Mouse (Mus musculus) heart, adult 2 months (tissue): ENCODE measurements at regions not wholly inside any gene's neighbourhood (a gene's known extent, or its start where the extent isn't known, plus 50 kb on each side); places are given as distances from the start of the nearest gene placed in this dataset.

Experiments
- DNase-seq, 2 experiments: peaks; one replicate each; pipeline ENCODE4 v3.0.0; 2021
- H3K27ac ChIP-seq: fragments of 200-600 bp; 2 replicates; pipeline ENCODE4 v1.8.1; 2022
- H3K27me3 ChIP-seq: fragments of 200-500 bp; 2 replicates; pipeline ENCODE4 v1.6.1; 2012; ENCODE audit warnings: mild to moderate bottlenecking, low read length, inconsistent platforms, mixed read lengths; ENCODE audit not compliant: control insufficient read depth, insufficient read depth
- H3K36me3 ChIP-seq: fragments of 200-500 bp; 2 replicates; pipeline ENCODE4 v1.6.1; 2012; ENCODE audit warnings: low read length, inconsistent platforms; ENCODE audit not compliant: control insufficient read depth, insufficient read depth
- H3K4me1 ChIP-seq: fragments of 200-500 bp; 2 replicates; pipeline ENCODE4 v1.6.1; 2011; ENCODE audit warnings: low read length; ENCODE audit not compliant: control insufficient read depth, insufficient read depth
- H3K4me3 ChIP-seq: fragments of 200-600 bp; 2 replicates; pipeline ENCODE4 v1.8.1; 2022
- H3K79me2 ChIP-seq: fragments of 200-500 bp; replicated peaks from 2 replicates; pipeline ENCODE4 v1.6.1; 2012; ENCODE audit warnings: mild to moderate bottlenecking, inconsistent platforms, low read length, moderate library complexity, mixed read lengths; ENCODE audit not compliant: control insufficient read depth, insufficient read depth
- H3K9ac ChIP-seq: fragments of 200-500 bp; 2 replicates; pipeline ENCODE4 v1.6.1; 2012; ENCODE audit warnings: low read depth, mild to moderate bottlenecking, control low read depth, inconsistent platforms, low read length, mixed read lengths
- CTCF ChIP-seq: fragments of 200-600 bp; IDR thresholded peaks from 2 replicates; pipeline ENCODE4 v1.8.1; 2022; ENCODE audit warnings: antibody characterized with exemption, mild to moderate bottlenecking, moderate library complexity
- EP300 ChIP-seq: fragments of 200-500 bp; IDR thresholded peaks from 2 replicates; pipeline ENCODE4 v1.6.1; 2011; ENCODE audit warnings: low read depth, low read length, control low read depth; ENCODE audit not compliant: insufficient read depth
- POLR2A ChIP-seq: fragments of 200-500 bp; IDR thresholded peaks from 2 replicates; pipeline ENCODE4 v1.6.1; 2011; ENCODE audit warnings: mild to moderate bottlenecking, low read depth, low read length, control low read depth; ENCODE audit not compliant: insufficient read depth
- WGBS: fragments of 180-500 bp; shearing (Covaris S2); methylation state at CpG from one replicate; pipeline ENCODE4 v1.1.7; 2018; 5-methylcytosine and 5-hydroxymethylcytosine counted together
- intact Hi-C: fragments of 180-260 bp; cut with DNase I; formaldehyde crosslinking; loops from one replicate; pipeline ENCODE4 v1.15.1; 2025

DNA sequence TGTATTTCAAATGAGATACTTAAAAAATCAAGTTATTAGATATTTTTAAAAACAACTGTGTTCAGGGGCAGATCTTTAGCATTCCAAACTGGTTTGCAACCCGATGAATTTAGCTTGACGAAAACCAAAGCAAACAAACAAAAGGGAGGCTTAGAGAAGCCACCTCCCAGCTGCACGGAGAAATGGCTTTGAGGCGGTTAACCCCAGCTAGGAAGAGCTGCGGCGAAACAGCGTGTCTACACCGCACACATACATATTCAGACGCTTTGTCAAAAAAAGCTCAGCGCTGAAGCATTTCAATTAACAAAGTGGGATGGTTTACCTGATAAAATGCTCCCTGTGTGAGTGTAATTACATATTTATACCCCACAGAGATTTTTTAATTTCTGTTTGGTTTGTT lies 123.0 kb upstream of the Ap5m1 start:
- H3K27ac ChIP-seq = no peak overlapping the region
- H3K4me3 ChIP-seq = no peak overlapping the region
- H3K27me3 ChIP-seq = no peaks in the 10 kb centered on the region
- H3K4me1 ChIP-seq = no peaks in the 10 kb centered on the region
- H3K79me2 ChIP-seq = no peaks in the 10 kb centered on the region
- H3K36me3 ChIP-seq = no peaks in the 10 kb centered on the region
- intact Hi-C loops = no loop called here
- H3K9ac ChIP-seq = no peak overlapping the region
- no peak for DNase-seq
- TF ChIP-seq POLR2A = no peak
- TF ChIP-seq EP300 = no peak
- TF ChIP-seq CTCF = no peak
- WGBS = 73% methylated on average over 10 of the region's 10 CpGs

DNA sequence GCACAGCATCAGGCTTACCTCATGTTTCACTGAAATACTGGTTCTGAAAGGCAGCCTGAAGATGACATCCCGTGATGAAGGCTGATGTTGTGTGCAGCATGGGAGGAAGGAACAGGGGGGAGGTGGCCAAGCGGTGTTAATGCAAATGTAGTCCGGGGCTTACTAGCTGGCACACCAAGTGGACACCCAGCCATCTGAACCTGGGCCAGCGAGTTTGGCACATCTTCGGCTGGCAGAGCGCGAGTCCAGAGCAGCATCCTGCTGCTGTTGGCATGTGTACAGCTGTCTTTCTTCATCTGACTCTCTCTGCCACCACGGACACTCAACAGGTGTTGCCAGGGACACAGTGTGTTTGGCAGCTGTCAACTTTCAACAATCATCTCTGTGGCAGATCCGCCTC lies 135.0 kb upstream of the Ap5m1 start:
- Histone ChIP-seq H3K36me3 (no peaks in the 10 kb centered on the region), H3K4me3 (no peak overlapping the region), H3K27me3 (no peaks in the 10 kb centered on the region), H3K27ac (no peak overlapping the region), H3K9ac (no peak overlapping the region), H3K4me1 (no peaks in the 10 kb centered on the region), H3K79me2 (no peaks in the 10 kb centered on the region)
- no peak for TF ChIP-seq EP300
- no peak for TF ChIP-seq CTCF
- no peak for TF ChIP-seq POLR2A
- 65% methylated on average over 9 of the region's 9 CpGs for WGBS
- intact Hi-C loops = no loop called here
- DNase-seq = no peak

DNA sequence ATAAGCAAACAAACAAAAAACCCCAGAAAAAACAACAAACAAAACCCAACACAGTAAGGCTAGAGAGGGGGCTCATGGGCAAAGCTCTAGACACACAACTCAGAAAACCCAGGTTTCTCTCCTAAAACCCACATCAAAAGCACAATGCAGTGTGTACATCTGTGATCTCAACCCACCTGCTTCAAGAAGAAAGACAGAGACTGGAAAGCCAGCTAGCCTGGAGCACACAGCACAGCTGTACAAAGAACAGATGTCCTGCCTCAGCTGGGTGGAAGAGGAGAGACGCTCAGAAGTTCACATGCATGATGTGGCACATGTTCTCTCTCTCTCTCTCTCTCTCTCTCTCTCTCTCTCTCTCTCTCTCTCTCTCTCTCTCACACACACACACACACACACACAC lies 140.0 kb upstream of the Ap5m1 start:
- TF ChIP-seq EP300 (no peak), CTCF (no peak), POLR2A (no peak)
- no peaks in the 10 kb centered on the region for H3K27me3 ChIP-seq
- no peaks in the 10 kb centered on the region for H3K36me3 ChIP-seq
- 60% methylated on average over 1 of the region's 1 CpGs for WGBS
- no peak overlapping the region for H3K4me3 ChIP-seq
- intact Hi-C loops = no loop called here
- no peaks in the 10 kb centered on the region for H3K79me2 ChIP-seq
- no peaks in the 10 kb centered on the region for H3K4me1 ChIP-seq
- DNase-seq = no peak
- no peak overlapping the region for H3K27ac ChIP-seq
- H3K9ac ChIP-seq = no peak overlapping the region

DNA sequence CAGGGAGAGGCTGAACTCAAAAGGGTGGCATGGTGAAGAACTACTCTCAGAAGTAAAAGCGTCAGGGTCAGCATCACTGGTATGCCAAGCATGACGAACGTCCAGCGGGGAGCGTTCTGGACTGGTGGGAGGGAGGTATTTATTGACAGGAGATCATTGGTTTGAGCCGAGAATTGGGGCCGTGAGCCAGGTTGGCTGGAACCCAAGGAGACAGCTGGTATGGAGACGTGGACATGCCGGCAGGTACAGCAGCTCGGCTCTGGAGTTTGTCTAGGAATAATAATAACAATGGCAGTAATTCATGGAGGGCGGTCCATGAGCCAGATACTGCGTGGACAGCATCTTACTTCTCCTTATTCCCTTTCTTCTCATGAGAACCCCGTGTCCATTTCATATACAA lies 156.5 kb upstream of the Ap5m1 start:
- Histone ChIP-seq H3K4me1 (no peaks in the 10 kb centered on the region), H3K79me2 (no peaks in the 10 kb centered on the region), H3K36me3 (no peaks in the 10 kb centered on the region), H3K4me3 (no peak overlapping the region), H3K9ac (no peak overlapping the region), H3K27ac (no peak overlapping the region), H3K27me3 (no peaks in the 10 kb centered on the region)
- intact Hi-C loops = no loop called here
- DNase-seq = no peak
- TF ChIP-seq EP300 = no peak
- TF ChIP-seq POLR2A = no peak
- TF ChIP-seq CTCF = no peak
- WGBS = 60% methylated on average over 13 of the region's 13 CpGs

DNA sequence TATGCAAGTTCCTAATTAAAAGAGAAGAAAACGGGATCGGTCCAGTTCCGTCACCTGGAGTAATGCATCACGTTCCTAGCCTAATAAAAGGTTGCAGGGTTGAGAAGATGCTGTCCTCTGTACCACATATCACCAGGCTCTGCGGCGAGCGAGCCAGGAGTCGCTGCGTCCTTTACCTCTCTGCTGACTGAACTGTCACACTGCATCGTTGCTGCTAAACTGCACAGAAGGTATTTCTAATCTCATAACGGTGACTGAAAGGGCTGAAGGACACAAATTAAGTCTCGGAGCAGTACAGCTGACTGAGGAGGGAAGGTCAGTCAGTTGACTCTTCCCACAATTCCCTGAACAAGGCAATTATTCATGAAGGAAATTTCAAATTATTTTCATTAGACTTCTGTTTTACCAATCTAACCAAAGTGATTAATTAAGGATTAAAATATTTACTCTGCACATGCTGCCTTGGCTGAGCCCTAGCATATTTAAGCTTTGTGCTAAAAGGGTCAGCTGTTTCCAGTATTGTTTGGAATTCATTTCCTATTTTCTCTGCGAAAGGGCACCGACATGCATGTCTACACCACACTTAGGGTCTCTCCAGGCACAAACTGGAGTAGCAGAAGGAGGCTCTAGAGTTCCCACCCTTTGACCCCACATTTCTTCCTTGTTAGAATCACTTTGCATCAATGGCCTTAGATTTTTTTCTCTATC lies 157.8 kb upstream of the Ap5m1 start:
- Histone ChIP-seq H3K27ac (no peak overlapping the region), H3K36me3 (no peaks in the 10 kb centered on the region), H3K27me3 (no peaks in the 10 kb centered on the region), H3K4me3 (no peak overlapping the region), H3K9ac (no peak overlapping the region), H3K79me2 (no peaks in the 10 kb centered on the region), H3K4me1 (no peaks in the 10 kb centered on the region)
- no peak for TF ChIP-seq POLR2A
- intact Hi-C loops = no loop called here
- WGBS = 75% methylated on average over 14 of the region's 14 CpGs
- no peak for DNase-seq

DNA sequence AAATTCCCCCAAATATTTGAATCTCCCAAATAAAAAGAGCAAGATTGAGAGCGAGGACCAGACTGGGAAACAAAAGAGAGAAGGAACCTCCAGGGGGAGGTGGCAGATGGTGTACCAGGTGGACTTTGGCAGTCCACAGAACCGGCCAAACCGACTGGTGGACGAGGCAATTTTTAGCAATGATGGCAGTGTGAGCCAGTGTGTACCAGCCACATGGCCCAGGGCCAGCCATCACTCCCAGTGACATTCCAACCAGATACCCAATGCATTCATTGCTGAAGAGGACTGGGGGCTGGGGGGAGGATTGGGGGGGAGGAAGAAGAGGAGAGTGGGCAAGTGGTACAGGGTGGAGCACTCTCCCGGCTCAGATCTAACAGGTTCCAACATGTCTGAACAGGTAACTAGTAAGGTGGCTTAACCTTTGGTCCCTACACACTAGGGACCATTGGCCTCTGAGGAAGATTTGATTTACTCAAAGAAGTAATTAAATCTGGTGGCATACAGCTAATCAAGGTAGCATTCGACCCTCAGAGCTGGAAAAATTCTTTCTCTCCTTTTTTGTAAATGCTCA lies 158.4 kb upstream of the Ap5m1 start:
- Histone ChIP-seq H3K9ac (no peak overlapping the region), H3K27ac (no peak overlapping the region), H3K27me3 (no peaks in the 10 kb centered on the region), H3K4me3 (no peak overlapping the region), H3K4me1 (no peaks in the 10 kb centered on the region), H3K79me2 (no peaks in the 10 kb centered on the region), H3K36me3 (no peaks in the 10 kb centered on the region)
- intact Hi-C loops = no loop called here
- no peak for DNase-seq
- TF ChIP-seq CTCF = no peak
- TF ChIP-seq POLR2A = no peak
- no peak for TF ChIP-seq EP300
- 54% methylated on average over 6 of the region's 6 CpGs for WGBS
